Mouse (Mus musculus): ENCODE measurements around the gene Fgf15. TPM values are rescaled to one million over a fixed set of nuclear protein-coding genes. Genes with fewer than 3 reads are reported as not detected.

Fgf15 gene
- polyA plus RNA-seq, 1 experiment from 2014 or later = 0.11 TPM

GRCm38 (mm10) chr7:144937899-144938517 is 41.7 kb downstream of the Fgf15 start:
- no peak for ATAC-seq (replicated peaks; ENCODE audit: insufficient number of reproducible peaks, low FRiP score, low TSS enrichment)
- Histone ChIP-seq H3K4me3 (ENCODE audit: low read depth, low read length) (peak overlapping the region; percentile 79), H3K9me3 (replicated peaks; ENCODE audit: control insufficient read depth, low read length) (no peaks in the 10 kb centered on the region), H3K9ac (ENCODE audit: low read depth, low read length) (peak overlapping the region; percentile 96), H3K27me3 (ENCODE audit: control insufficient read depth, insufficient read depth, low read length) (0 out of 2 replicates have a peak, but pooled peaks cover 3% of the 10 kb centered on the region), H3K27ac (ENCODE audit: low read depth, low read length) (peak overlapping the region; percentile 66), H3K4me1 (ENCODE audit: control insufficient read depth, insufficient read depth, low read length) (peaks cover 19% of the 10 kb centered on the region), H3K36me3 (ENCODE audit: control insufficient read depth, insufficient read depth, low read length) (peaks cover 19% of the 10 kb centered on the region), H3K4me2 (peak overlapping the region; percentile 98)
- under 1% methylated on average over 39 of the region's 39 CpGs for WGBS (ENCODE audit: insufficient replicate concordance)

GRCm38 (mm10) chr7:144938661-144939343 is 42.5 kb downstream of the Fgf15 start:
- H3K4me1 ChIP-seq (ENCODE audit: control insufficient read depth, insufficient read depth, low read length) = peaks cover 19% of the 10 kb centered on the region
- WGBS (ENCODE audit: insufficient replicate concordance) = under 1% methylated on average over 32 of the region's 32 CpGs
- ATAC-seq (replicated peaks; ENCODE audit: insufficient number of reproducible peaks, low FRiP score, low TSS enrichment) = no peak
- H3K9ac ChIP-seq (ENCODE audit: low read depth, low read length) = peak overlapping the region; percentile 96
- peak overlapping the region; percentile 79 for H3K4me3 ChIP-seq (ENCODE audit: low read depth, low read length)
- H3K36me3 ChIP-seq (ENCODE audit: control insufficient read depth, insufficient read depth, low read length) = peaks cover 19% of the 10 kb centered on the region
- 0 out of 2 replicates have a peak, but pooled peaks cover 3% of the 10 kb centered on the region for H3K27me3 ChIP-seq (ENCODE audit: control insufficient read depth, insufficient read depth, low read length)
- H3K9me3 ChIP-seq (replicated peaks; ENCODE audit: control insufficient read depth, low read length) = no peaks in the 10 kb centered on the region
- H3K27ac ChIP-seq (ENCODE audit: low read depth, low read length) = peak overlapping the region; percentile 97
- H3K4me2 ChIP-seq = peak overlapping the region; percentile 98

GRCm38 (mm10) chr7:144939344-144940002 is 43.1 kb downstream of the Fgf15 start, which contains the start of gene Ccnd1:
Gene Ccnd1, minus strand, starts transcription at chr7:144939925.
- under 1% methylated on average over 41 of the region's 45 CpGs for WGBS (ENCODE audit: insufficient replicate concordance)
- 0 out of 2 replicates have a peak, but pooled peaks cover 3% of the 10 kb centered on the region for H3K27me3 ChIP-seq (ENCODE audit: control insufficient read depth, insufficient read depth, low read length)

GRCm38 (mm10) chr7:144940003-144940571 is 43.8 kb downstream of the Fgf15 start:
- H3K27ac ChIP-seq (ENCODE audit: low read depth, low read length) = peak overlapping the region; percentile 97
- H3K9ac ChIP-seq (ENCODE audit: low read depth, low read length) = peak overlapping the region; percentile 96
- peaks cover 21% of the 10 kb centered on the region for H3K4me1 ChIP-seq (ENCODE audit: control insufficient read depth, insufficient read depth, low read length)
- no peaks in the 10 kb centered on the region for H3K9me3 ChIP-seq (replicated peaks; ENCODE audit: control insufficient read depth, low read length)
- peak; percentile 27; the same call in 1 of the 2 replicates for ATAC-seq (replicated peaks; ENCODE audit: insufficient number of reproducible peaks, low FRiP score, low TSS enrichment)
- H3K36me3 ChIP-seq (ENCODE audit: control insufficient read depth, insufficient read depth, low read length) = peaks cover 16% of the 10 kb centered on the region
- H3K4me3 ChIP-seq (ENCODE audit: low read depth, low read length) = peak overlapping the region; percentile 79
- 0 out of 2 replicates have a peak, but pooled peaks cover 3% of the 10 kb centered on the region for H3K27me3 ChIP-seq (ENCODE audit: control insufficient read depth, insufficient read depth, low read length)
- WGBS (ENCODE audit: insufficient replicate concordance) = under 1% methylated on average over 22 of the region's 22 CpGs
- H3K4me2 ChIP-seq = peak overlapping the region; percentile 98

More at GRCm38 (mm10) chr7:144939344-144940002, 43.1 kb downstream of the Fgf15 start, which contains the start of gene Ccnd1:
- peak within 1 kb of the TSS; percentile 97 for H3K27ac ChIP-seq (ENCODE audit: low read depth, low read length)
- peak within 1 kb of the TSS; percentile 96 for H3K9ac ChIP-seq (ENCODE audit: low read depth, low read length)
- H3K4me3 ChIP-seq (ENCODE audit: low read depth, low read length) = peak within 1 kb of the TSS; percentile 79
- H3K36me3 ChIP-seq (ENCODE audit: control insufficient read depth, insufficient read depth, low read length) = peaks cover 19% of the 10 kb centered on the region
- H3K4me1 ChIP-seq (ENCODE audit: control insufficient read depth, insufficient read depth, low read length) = peaks cover 19% of the 10 kb centered on the region
- H3K4me2 ChIP-seq = peak within 1 kb of the TSS; percentile 98
- H3K9me3 ChIP-seq (replicated peaks; ENCODE audit: control insufficient read depth, low read length) = no peaks in the 10 kb centered on the region
- peak; percentile 57 for ATAC-seq (replicated peaks; ENCODE audit: insufficient number of reproducible peaks, low FRiP score, low TSS enrichment)

GRCm38 (mm10) chr7:144940585-144940984 is 44.3 kb downstream of the Fgf15 start:
- no peak for ATAC-seq (replicated peaks; ENCODE audit: insufficient number of reproducible peaks, low FRiP score, low TSS enrichment)
- H3K9me3 ChIP-seq (replicated peaks; ENCODE audit: control insufficient read depth, low read length) = no peaks in the 10 kb centered on the region
- H3K27ac ChIP-seq (ENCODE audit: low read depth, low read length) = peak overlapping the region; percentile 97
- H3K9ac ChIP-seq (ENCODE audit: low read depth, low read length) = peak overlapping the region; percentile 96
- peak overlapping the region; percentile 79 for H3K4me3 ChIP-seq (ENCODE audit: low read depth, low read length)
- H3K27me3 ChIP-seq (ENCODE audit: control insufficient read depth, insufficient read depth, low read length) = 0 out of 2 replicates have a peak, but pooled peaks cover 3% of the 10 kb centered on the region
- under 1% methylated on average over 11 of the region's 11 CpGs for WGBS (ENCODE audit: insufficient replicate concordance)
- H3K36me3 ChIP-seq (ENCODE audit: control insufficient read depth, insufficient read depth, low read length) = peaks cover 16% of the 10 kb centered on the region
- H3K4me1 ChIP-seq (ENCODE audit: control insufficient read depth, insufficient read depth, low read length) = peaks cover 21% of the 10 kb centered on the region
- peak overlapping the region; percentile 98 for H3K4me2 ChIP-seq

- Histone ChIP-seq H3K4me2 (peak overlapping the region; percentile 98), H3K27me3 (ENCODE audit: control insufficient read depth, insufficient read depth, low read length) (0 out of 2 replicates have a peak, but pooled peaks cover 3% of the 10 kb centered on the region), H3K9me3 (replicated peaks; ENCODE audit: control insufficient read depth, low read length) (no peaks in the 10 kb centered on the region), H3K9ac (ENCODE audit: low read depth, low read length) (peak overlapping the region; percentile 96), H3K27ac (ENCODE audit: low read depth, low read length) (peak overlapping the region; percentile 97), H3K36me3 (ENCODE audit: control insufficient read depth, insufficient read depth, low read length) (peaks cover 9% of the 10 kb centered on the region), H3K4me3 (ENCODE audit: low read depth, low read length) (peak overlapping the region; percentile 79), H3K4me1 (ENCODE audit: control insufficient read depth, insufficient read depth, low read length) (peaks cover 15% of the 10 kb centered on the region)
- ATAC-seq (replicated peaks; ENCODE audit: insufficient number of reproducible peaks, low FRiP score, low TSS enrichment) = peak; percentile 64
- under 1% methylated on average over 39 of the region's 39 CpGs for WGBS (ENCODE audit: insufficient replicate concordance)
Measured at GRCm38 (mm10) chr7:144941242-144941831, 45.0 kb downstream of the Fgf15 start.

- WGBS (ENCODE audit: insufficient replicate concordance) = 1% methylated on average over 35 of the region's 35 CpGs
- Histone ChIP-seq H3K9ac (ENCODE audit: low read depth, low read length) (peak overlapping the region; percentile 67), H3K4me1 (ENCODE audit: control insufficient read depth, insufficient read depth, low read length) (peaks cover 15% of the 10 kb centered on the region)
Measured at GRCm38 (mm10) chr7:144942071-144942743, 45.9 kb downstream of the Fgf15 start.

More at GRCm38 (mm10) chr7:144942071-144942743, 45.9 kb downstream of the Fgf15 start:
- Histone ChIP-seq H3K27ac (ENCODE audit: low read depth, low read length) (peak overlapping the region; percentile 81), H3K4me2 (peak overlapping the region; percentile 98), H3K36me3 (ENCODE audit: control insufficient read depth, insufficient read depth, low read length) (peaks cover under 1% of the 10 kb centered on the region; the same call in 1 of the 2 replicates), H3K4me3 (ENCODE audit: low read depth, low read length) (peak overlapping the region; percentile 79), H3K27me3 (ENCODE audit: control insufficient read depth, insufficient read depth, low read length) (0 out of 2 replicates have a peak, but pooled peaks cover 3% of the 10 kb centered on the region), H3K9me3 (replicated peaks; ENCODE audit: control insufficient read depth, low read length) (no peaks in the 10 kb centered on the region)
- no peak for ATAC-seq (replicated peaks; ENCODE audit: insufficient number of reproducible peaks, low FRiP score, low TSS enrichment)
